Mouse (Mus musculus): Measurements from ENCODE around the gene Spcs2.
"Not testable (repeated sequence)": the region's sequence is repeated elsewhere in the genome, so short reads cannot be mapped to it uniquely, and the experiment has no call there.

Spcs2 gene

GRCm38 (mm10) chr7:99823045-99823663 lies 40.1 kb downstream of the Spcs2 start:
- DNase-seq, result no peak

DNA sequence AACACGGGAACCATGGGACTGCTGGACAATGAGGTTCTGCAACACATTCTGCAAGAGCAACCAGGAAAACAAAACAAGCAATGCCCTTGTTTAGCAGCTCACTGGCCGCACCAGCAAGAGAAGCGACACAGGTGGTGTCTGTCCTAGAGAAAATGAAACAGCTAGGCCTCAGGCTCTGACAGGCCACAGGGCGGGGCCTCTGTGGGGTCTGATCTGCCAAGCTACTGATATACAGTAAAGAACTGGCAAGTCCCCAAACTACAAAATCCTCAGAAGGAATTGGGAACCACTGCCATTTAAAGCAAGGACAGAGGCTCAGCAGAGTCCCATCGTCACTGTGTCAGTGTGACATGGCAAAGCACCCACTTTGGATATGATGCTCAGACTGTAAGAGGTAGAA lies 40.8 kb downstream of the Spcs2 start:
- DNase-seq, result no peak

GRCm38 (mm10) chr7:99821953-99822352 lies 41.3 kb downstream of the Spcs2 start:
- DNase-seq, result no peak

GRCm38 (mm10) chr7:99818181-99818725 lies 45.0 kb downstream of the Spcs2 start:
- not testable (repeated sequence) for DNase-seq

- DNase-seq, result no peak
Observed at GRCm38 (mm10) chr7:99813394-99813793, 49.9 kb downstream of the Spcs2 start.

DNA sequence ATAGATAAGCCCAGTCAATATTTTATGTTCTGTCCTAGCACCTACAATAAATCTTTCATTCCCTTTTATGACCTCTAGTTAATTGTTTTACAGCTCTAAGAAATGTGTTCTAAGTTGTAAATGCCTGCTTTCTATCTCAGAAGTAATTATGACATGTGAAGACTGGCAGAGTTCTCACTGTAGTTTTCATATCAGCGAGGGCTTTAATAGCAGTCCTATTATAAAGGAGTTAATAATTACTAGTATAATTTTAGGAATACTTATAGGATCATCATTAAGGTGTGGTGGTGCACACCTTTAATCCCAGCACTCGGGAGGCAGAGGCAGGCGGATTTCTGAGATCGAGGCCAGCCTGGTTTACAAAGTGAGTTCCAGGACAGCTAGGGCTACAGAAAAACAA lies 51.6 kb downstream of the Spcs2 start:
- DNase-seq, result no peak

DNA sequence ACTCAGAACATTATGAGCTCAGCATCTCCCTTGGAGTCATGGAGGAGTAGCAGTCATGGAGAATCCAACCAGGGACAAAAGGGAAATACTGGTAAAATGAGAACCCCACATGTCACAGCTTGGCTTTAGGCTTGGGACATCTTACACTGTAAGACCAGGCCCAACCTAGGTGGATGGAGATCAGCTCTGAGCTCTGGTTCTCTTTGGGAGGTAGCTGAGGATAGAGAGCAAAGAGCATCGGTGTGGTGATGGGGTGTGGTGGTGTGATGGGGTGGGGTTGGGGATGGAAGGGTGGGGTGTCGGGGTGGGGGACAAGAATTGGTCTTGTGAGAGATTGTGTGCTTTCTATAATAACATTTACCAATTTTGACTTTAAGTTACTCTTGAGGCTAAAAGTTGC lies 52.4 kb downstream of the Spcs2 start:
- no peak for DNase-seq

DNA sequence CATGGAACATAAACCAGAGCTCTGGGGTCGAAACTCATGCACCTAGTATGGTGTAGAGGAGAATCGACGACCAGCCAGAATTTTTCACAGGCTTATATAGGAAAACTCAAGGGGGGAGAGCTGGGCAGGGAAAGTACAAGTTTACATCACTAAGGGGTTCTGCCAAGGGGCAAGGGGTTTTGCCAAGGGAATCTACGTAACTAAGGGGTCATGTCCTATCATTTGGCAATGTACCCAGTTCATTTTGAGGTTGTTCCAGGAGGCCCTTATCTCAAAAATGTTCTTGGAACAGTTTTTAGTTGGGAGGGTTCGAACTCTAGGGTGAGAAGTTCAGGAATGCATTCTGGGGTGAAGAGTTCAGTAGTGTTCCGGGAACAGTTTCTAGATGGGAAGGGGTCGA lies 56.2 kb downstream of the Spcs2 start:
- DNase-seq, result not testable (repeated sequence)

- no peak for DNase-seq
Observed at GRCm38 (mm10) chr7:99805340-99805739, 57.9 kb downstream of the Spcs2 start.

DNA sequence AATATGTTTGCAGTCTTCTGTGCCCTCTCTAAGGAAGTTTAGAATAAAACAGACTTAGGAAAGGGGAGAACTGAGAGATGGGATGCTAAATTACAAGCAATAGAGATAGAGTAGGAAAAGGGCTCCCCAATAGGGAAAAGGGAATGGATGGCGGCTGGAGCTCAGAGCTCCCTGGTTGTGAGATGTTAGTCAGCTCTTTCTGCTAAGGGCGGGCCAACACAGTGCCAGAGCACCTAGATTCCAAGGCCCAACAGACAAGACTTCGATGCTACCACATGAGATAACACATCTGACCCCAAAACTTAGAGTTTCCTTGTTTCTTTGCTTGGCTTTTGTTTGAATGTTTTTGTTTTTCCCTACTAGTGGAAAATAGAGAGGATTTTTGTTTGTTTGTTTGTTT lies 59.2 kb downstream of the Spcs2 start:
- not testable (repeated sequence) for DNase-seq

GRCm38 (mm10) chr7:99803535-99803934 lies 59.7 kb downstream of the Spcs2 start:
- DNase-seq, result no peak

DNA sequence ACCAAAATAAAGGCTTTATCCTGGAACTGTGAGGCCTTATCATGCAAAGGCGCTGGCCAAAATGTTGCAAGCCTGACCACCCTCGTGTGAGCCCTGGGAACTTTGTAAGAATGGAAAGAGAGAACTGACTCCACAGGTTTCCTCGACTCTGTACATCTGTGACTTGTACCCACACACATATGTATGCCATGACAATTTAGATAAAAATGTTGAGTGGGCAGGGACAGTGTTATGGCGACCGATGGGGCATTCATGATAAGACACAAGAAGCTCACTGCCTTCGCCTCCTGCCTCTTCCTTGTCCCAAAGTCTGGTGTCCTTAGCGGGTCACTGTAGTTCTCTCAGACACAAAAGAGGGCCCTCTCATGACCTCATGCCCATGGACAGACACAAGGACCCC lies 64.1 kb downstream of the Spcs2 start:
- no peak for DNase-seq

GRCm38 (mm10) chr7:99797911-99798647 lies 65.2 kb downstream of the Spcs2 start:
- DNase-seq, result peak; percentile 61

DNA sequence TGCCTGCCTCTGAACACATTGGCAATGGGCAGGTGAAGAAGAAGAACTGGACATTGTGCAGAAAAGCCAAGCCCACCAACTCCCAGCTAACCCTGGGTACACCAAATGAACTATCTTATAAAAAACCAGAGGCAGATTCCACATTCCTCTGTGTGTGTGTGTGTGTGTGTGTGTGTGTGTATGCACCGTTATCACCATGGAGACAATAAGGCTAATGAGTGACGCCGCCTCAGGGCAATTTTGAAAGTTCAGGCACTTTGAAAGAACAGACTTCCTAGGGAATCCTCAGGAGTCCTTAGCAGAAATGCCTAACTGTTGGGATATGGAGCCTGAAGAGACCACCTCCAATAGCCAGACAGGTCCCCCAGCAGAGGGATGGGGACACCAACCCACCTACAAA lies 66.0 kb downstream of the Spcs2 start:
- no peak for DNase-seq

DNA sequence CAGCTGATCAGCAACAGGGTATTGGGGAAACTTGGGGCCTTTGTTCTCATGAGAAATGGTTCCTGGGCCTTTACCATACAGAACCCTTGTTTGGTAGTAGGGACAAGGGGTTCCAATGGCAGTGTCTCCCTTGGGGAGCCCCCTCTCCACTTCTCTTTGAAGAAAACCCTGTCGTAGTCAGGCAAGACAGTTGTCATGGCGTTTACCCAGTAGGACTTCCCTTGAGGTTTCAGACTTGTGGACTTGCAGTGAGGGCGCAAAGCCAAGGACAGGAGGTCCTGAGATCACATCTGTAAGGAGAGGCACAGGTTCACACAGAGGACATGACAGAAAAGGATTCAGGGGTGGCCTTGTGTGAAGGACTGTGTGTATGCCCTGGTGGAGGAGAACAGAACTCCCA lies 66.8 kb downstream of the Spcs2 start:
- no peak for DNase-seq

DNA sequence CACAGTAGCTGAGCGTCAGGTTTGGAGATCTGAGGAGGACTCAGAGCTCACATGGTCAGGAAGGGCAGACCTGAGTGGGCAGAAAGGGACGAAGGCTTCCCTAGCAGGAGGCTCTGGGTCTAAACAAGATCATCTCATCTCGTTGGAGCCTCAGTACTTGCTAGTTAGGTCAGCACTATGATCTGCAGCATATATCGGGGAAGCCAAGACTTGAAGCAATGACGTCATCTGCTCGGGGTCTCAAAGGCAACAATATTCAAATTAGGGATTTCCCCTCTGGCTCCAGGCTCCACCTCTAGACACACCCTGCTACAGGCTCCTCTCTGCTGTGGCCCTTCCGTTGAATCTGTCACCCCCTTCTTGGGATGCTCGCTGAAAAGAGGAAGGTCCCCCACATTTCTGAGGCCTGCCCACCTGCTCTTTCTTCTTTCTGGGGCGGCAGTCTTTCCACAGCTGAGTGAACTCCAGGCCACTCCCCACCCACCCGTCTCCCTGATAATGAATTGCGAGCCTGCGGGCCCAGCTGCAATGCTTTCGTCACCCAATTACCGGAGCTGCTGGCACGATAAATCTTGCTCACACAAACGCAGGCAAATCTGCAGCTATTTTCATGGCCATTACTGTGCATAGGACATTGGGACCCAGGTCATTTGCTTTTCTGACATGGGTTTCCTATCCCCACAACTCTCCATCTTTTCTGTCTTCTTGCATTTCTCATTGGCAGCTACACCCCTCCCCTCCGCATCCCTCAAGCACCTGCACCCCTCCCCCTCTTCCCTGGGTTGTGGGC lies 67.9 kb downstream of the Spcs2 start:
- peak; percentile 17 for DNase-seq

- DNase-seq, result no peak
Observed at GRCm38 (mm10) chr7:99794096-99794495, 69.2 kb downstream of the Spcs2 start.

GRCm38 (mm10) chr7:99790816-99791215 lies 72.4 kb downstream of the Spcs2 start:
- DNase-seq, result no peak

- no peak for DNase-seq
Observed at GRCm38 (mm10) chr7:99788563-99788962, 74.7 kb downstream of the Spcs2 start.

GRCm38 (mm10) chr7:99787935-99788334 lies 75.3 kb downstream of the Spcs2 start:
- DNase-seq, result no peak
